Mouse (Mus musculus) limb, embryonic 15.5 days (tissue): ENCODE measurements around the gene Fbxl17. TPM values are rescaled to one million over a fixed set of nuclear protein-coding genes. Genes with fewer than 3 reads are reported as not detected.

Experiments used
- ATAC-seq: fragments of 200-750 bp; cut with Nextera tagmentation; 2 replicates; pipeline ENCODE4 v1.8.0; 2017; ENCODE audit warnings: low read depth, moderate TSS enrichment; ENCODE audit not compliant: insufficient number of reproducible peaks, low FRiP score, low TSS enrichment
- H3K27ac ChIP-seq: fragments of 300-500 bp; sonication (generic); 2 replicates; pipeline ENCODE4 v1.5.1; 2015; ENCODE audit warnings: moderate library complexity, mild to moderate bottlenecking, inconsistent platforms
- H3K27me3 ChIP-seq: fragments of 300-500 bp; sonication (generic); 2 replicates; pipeline ENCODE4 v1.6.1; 2015; ENCODE audit warnings: inconsistent platforms
- H3K36me3 ChIP-seq: fragments of 300-500 bp; sonication (generic); 2 replicates; pipeline ENCODE4 v1.6.1; 2015; ENCODE audit warnings: inconsistent platforms
- H3K4me1 ChIP-seq: fragments of 300-500 bp; sonication (generic); 2 replicates; pipeline ENCODE4 v1.6.1; 2015; ENCODE audit warnings: inconsistent platforms
- H3K4me2 ChIP-seq: fragments of 300-500 bp; sonication (generic); 2 replicates; pipeline ENCODE4 v1.6.1; 2015; ENCODE audit warnings: mild to moderate bottlenecking, inconsistent platforms
- H3K4me3 ChIP-seq: fragments of 300-500 bp; sonication (generic); 2 replicates; pipeline ENCODE4 v1.5.1; 2015; ENCODE audit warnings: mild to moderate bottlenecking, inconsistent platforms
- H3K9ac ChIP-seq: fragments of 300-500 bp; sonication (generic); 2 replicates; pipeline ENCODE4 v1.6.1; 2015; ENCODE audit warnings: inconsistent platforms
- H3K9me3 ChIP-seq: fragments of 300-500 bp; sonication (generic); 2 replicates; pipeline ENCODE4 v1.6.1; 2016; ENCODE audit warnings: inconsistent platforms
- WGBS: fragments of 180-500 bp; shearing (Covaris S2); methylation state at CpG from one replicate; pipeline ENCODE4 v1.1.7; 2015; 5-methylcytosine and 5-hydroxymethylcytosine counted together
- polyA plus RNA-seq: library from polyadenylated mRNA; unstranded; fragments of >200 nt; fragmentation: Nextera tagmentation; extraction: Ambion mirVana; gene quantifications from 2 replicates; pipeline ENCODE4 v1.2.1, GENCODE M21; 2015

Fbxl17 gene
- polyA plus RNA-seq, 1 experiment from 2014 or later = 7.8 TPM

DNA sequence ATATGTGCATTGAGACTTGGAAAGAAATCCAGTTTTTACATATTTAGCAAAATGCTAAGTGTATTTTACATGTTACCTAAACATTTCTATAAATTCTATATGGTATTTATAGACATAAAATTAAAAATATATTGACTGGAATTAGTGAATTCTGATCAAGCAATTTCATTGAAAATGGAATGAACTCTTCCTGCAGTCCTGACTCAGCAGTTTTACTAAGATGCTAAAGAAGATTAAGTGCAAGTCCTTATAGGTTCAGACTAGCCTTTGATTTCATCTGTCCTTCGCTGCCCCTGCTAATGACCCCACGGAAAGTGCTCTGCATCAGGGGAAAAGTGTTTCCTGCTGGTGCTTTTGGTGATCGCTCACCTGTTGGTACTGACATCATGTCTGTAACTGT is 240.7 kb downstream of the Fbxl17 start:
- H3K27ac ChIP-seq = no peak overlapping the region
- H3K36me3 ChIP-seq = no peaks in the 10 kb centered on the region
- no peaks in the 10 kb centered on the region for H3K9me3 ChIP-seq
- H3K27me3 ChIP-seq = no peaks in the 10 kb centered on the region
- 64% methylated on average over 3 of the region's 3 CpGs for WGBS
- no peak for ATAC-seq
- H3K4me1 ChIP-seq = no peaks in the 10 kb centered on the region
- no peak overlapping the region for H3K9ac ChIP-seq
- no peak overlapping the region for H3K4me2 ChIP-seq
- no peak overlapping the region for H3K4me3 ChIP-seq

DNA sequence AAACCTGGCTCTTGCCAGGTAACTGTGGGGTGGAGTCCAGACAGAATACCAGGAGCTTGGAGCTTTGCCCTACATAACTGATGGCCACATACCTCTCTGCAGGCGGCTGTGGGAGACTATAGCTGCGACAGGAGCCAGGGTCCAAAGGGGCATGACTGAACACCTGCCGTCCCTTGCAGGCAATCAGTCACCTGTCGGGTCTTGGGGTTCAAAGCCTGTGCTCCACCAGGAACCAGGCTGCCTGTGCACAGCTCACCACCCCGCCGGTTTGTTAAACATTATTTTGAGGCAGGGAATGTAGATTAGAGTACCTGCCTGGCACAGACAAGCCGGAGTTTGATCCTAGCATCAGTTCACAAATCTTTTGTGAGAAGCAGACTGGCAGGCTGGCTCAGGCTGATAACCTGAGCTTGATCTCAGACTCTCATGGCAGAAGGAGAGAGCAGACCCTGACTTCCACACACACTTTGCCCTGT is 253.6 kb downstream of the Fbxl17 start:
- ATAC-seq = no peak
- WGBS = 75% methylated on average over 7 of the region's 7 CpGs
- H3K4me1 ChIP-seq = no peaks in the 10 kb centered on the region
- H3K9me3 ChIP-seq = no peaks in the 10 kb centered on the region
- no peaks in the 10 kb centered on the region for H3K36me3 ChIP-seq
- H3K27ac ChIP-seq = no peak overlapping the region
- no peaks in the 10 kb centered on the region for H3K27me3 ChIP-seq
- H3K9ac ChIP-seq = no peak overlapping the region
- H3K4me3 ChIP-seq = no peak overlapping the region
- no peak overlapping the region for H3K4me2 ChIP-seq

DNA sequence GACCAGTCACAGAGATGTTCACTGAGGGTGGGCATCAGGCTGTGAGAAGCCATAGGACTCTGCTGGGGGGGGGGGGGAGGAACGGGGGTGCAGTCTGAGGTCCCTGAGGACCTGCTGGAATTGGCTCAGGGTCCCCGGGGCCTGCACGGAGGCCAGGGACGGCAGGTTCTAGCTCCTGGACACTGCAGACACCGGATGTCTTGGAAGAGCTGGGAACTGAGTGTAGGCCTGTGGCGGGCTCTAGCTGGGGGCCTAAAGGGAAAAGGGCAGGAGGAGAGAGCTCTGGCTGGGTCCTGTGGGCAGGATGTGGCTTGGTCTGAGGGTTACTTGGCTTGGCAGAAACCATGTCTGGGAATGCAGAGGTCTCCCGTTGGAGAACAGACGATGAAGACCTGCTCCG is 254.3 kb downstream of the Fbxl17 start:
- H3K27ac ChIP-seq = no peak overlapping the region
- H3K4me3 ChIP-seq = no peak overlapping the region
- H3K27me3 ChIP-seq = no peaks in the 10 kb centered on the region
- no peaks in the 10 kb centered on the region for H3K36me3 ChIP-seq
- H3K9ac ChIP-seq = no peak overlapping the region
- H3K9me3 ChIP-seq = no peaks in the 10 kb centered on the region
- whole genome bisulfite sequencing = 93% methylated on average over 9 of the region's 9 CpGs
- no peak overlapping the region for H3K4me2 ChIP-seq
- no peak for ATAC-seq
- H3K4me1 ChIP-seq = 0 out of 2 replicates have a peak, but pooled peaks cover under 1% of the 10 kb centered on the region

DNA sequence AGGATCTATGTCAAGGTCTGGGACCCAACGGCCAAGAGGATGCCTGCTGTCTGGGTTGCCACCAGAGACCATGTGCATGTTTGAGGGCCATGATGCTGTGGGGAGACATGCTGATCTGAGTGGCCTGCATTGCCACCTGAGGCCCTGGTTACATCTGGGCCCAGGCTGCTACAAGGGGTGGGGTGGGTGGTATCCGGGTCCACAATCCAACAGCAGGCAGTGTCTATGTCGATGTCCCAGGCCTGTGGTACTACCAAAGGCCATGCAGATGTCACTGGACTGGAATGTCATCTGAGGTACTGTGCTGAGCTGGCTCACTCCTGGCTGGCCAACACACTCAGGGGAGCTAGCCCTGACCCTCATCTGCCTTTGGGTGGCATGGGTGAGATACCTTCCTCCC is 257.1 kb downstream of the Fbxl17 start:
- WGBS = 99% methylated on average over 3 of the region's 3 CpGs
- no peaks in the 10 kb centered on the region for H3K36me3 ChIP-seq
- no peaks in the 10 kb centered on the region for H3K27me3 ChIP-seq
- H3K4me3 ChIP-seq = no peak overlapping the region
- 0 out of 2 replicates have a peak, but pooled peaks cover 3% of the 10 kb centered on the region for H3K4me1 ChIP-seq
- H3K4me2 ChIP-seq = no peak overlapping the region
- no peak overlapping the region for H3K27ac ChIP-seq
- no peaks in the 10 kb centered on the region for H3K9me3 ChIP-seq
- ATAC-seq = no peak
- no peak overlapping the region for H3K9ac ChIP-seq

DNA sequence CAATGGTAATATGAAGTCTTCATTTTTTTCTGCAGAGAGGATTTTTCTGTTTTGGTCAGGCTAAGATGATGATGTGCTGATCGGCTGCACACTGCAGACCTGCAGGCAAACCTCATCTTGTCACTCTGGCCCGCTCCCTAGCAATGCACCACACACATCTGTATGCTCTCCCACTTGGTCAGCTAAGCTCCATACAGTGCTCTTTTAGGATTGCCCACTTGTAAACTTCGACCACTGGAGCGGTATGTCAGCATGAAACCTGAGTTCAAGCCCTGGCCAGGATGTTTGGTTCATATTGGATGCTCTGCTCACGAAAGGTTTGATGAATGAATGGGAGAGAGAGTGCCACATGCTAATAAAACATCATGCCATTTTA is 259.1 kb downstream of the Fbxl17 start:
- ATAC-seq = no peak
- Histone ChIP-seq H3K36me3 (no peaks in the 10 kb centered on the region), H3K4me1 (0 out of 2 replicates have a peak, but pooled peaks cover 3% of the 10 kb centered on the region), H3K9me3 (no peaks in the 10 kb centered on the region), H3K4me3 (no peak overlapping the region), H3K4me2 (no peak overlapping the region), H3K27me3 (no peaks in the 10 kb centered on the region), H3K27ac (no peak overlapping the region), H3K9ac (no peak overlapping the region)
- 75% methylated on average over 5 of the region's 5 CpGs for WGBS

DNA sequence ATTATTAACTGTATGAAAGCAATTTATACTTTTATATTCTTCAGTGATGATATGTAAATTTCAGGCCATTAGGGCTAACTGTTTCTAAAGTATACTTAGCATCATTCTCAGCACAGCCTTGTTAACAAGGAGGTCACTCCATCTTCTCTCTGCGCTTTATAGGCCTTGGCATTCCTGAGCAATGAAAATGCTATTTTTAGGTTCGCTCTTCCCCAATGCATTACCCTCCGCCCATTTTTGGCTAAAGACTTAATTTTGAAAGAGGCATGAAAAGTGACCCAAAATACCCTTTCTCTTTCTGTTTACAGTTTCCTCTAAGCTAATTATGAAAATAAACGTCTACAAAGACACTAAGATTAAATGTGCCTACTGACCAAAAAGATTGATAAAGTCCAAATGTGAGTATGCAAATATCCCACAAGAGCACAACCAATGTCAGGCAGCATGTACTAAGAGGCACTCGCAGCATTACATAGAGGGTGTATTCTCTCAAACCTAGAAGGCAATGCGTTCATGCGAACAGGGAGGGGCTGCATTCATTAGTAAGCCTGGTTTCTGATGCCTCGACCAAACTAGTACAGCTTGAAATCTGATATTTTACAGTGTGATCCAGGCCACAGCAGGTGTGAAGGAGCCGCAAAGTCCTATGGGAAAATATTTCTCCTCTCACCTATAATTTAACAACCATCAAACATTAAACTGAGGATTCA is 259.6 kb downstream of the Fbxl17 start:
- no peak overlapping the region for H3K27ac ChIP-seq
- no peak overlapping the region for H3K4me2 ChIP-seq
- H3K27me3 ChIP-seq = no peaks in the 10 kb centered on the region
- 0 out of 2 replicates have a peak, but pooled peaks cover 3% of the 10 kb centered on the region for H3K4me1 ChIP-seq
- no peak overlapping the region for H3K4me3 ChIP-seq
- 45% methylated on average over 9 of the region's 9 CpGs for WGBS
- no peaks in the 10 kb centered on the region for H3K36me3 ChIP-seq
- no peak overlapping the region for H3K9ac ChIP-seq
- no peaks in the 10 kb centered on the region for H3K9me3 ChIP-seq
- ATAC-seq = no peak

DNA sequence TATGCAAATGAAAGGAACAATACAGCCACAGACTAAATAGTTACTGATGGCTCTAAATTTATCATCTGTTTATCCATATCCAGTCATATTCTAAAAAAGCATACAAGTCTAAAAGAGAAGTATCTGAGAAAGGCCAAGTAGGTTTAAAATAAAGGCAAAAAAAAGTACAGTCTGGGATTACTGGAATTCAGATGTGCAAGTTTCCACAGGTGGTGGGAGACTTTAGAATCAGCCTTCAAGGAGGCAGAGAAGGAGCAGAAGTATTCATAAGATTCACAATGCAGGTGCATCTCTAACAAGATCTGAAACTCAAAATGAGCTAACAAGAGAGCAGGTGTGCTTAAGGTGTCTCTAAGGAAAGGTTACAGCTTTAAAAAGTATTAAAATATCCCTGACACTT is 263.0 kb downstream of the Fbxl17 start:
- Histone ChIP-seq H3K36me3 (no peaks in the 10 kb centered on the region), H3K9me3 (no peaks in the 10 kb centered on the region), H3K27ac (no peak overlapping the region), H3K4me3 (no peak overlapping the region), H3K4me2 (no peak overlapping the region), H3K9ac (no peak overlapping the region), H3K27me3 (no peaks in the 10 kb centered on the region), H3K4me1 (0 out of 2 replicates have a peak, but pooled peaks cover 3% of the 10 kb centered on the region)
- no peak for ATAC-seq

DNA sequence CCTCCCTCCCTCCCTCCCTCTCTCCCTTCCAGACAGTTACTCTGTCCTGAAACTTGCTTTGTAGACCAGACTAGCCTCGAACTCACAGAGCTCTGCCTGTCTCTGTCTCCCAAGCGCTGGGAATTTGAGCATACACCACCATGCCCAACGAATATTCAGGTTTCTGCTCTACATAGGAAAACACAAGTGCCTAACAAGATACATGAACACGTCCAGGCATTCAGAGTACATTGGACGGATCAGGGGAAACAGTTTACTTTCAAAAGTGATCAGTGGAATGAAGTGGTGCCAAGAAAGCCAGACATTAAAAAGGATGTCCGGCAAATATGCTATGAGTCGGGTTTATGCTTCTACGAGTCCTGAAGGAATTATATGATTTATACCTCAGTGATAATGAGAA is 263.6 kb downstream of the Fbxl17 start:
- Histone ChIP-seq H3K4me3 (no peak overlapping the region), H3K4me1 (0 out of 2 replicates have a peak, but pooled peaks cover 3% of the 10 kb centered on the region), H3K36me3 (no peaks in the 10 kb centered on the region), H3K9ac (no peak overlapping the region), H3K27ac (no peak overlapping the region), H3K9me3 (no peaks in the 10 kb centered on the region), H3K27me3 (no peaks in the 10 kb centered on the region), H3K4me2 (no peak overlapping the region)
- ATAC-seq = no peak
- 75% methylated on average over 8 of the region's 8 CpGs for WGBS

DNA sequence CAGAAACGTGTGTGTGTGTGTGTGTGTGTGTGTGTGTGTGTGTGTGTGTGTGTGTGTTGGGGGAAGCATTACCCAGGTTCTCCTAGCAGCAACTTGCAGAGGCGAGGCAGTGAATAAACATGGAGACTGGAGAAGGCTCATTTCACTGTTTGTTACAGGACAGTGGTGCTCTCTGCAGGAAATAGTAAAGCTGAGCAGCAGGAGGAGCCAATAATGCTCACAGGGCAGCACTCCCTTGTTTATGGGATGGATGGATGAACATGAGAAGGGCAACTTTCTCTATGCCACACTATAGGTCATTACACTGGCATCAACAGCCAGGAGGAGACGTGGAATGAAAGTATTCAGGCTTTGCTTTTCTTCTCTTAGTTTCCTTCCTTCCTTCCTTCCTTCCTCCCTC is 264.0 kb downstream of the Fbxl17 start:
- Histone ChIP-seq H3K27me3 (no peaks in the 10 kb centered on the region), H3K4me1 (0 out of 2 replicates have a peak, but pooled peaks cover 3% of the 10 kb centered on the region), H3K4me2 (no peak overlapping the region), H3K4me3 (no peak overlapping the region), H3K9ac (no peak overlapping the region), H3K9me3 (no peaks in the 10 kb centered on the region), H3K36me3 (no peaks in the 10 kb centered on the region), H3K27ac (no peak overlapping the region)
- ATAC-seq = no peak
- WGBS = 68% methylated on average over 3 of the region's 3 CpGs

DNA sequence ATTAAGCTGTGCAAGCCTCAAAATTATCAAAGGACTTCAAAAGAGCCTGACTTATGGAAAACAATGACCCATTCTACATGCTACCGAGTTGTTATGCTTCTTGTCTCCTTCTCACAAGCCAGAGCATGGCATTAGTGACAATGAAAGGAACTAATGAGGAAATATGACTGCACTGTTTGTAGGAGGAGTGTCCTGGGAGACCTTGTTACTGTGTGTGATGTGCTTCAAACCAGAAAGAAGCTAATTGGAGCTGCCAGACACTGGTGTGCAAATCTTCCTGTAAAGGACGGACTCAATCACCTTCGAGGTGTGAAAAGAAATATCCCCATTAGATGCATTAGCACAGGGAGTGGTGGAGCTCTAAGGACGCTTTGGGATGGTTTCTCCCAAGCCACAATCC is 270.7 kb downstream of the Fbxl17 start:
- Histone ChIP-seq H3K9ac (no peak overlapping the region), H3K27me3 (no peaks in the 10 kb centered on the region), H3K4me1 (no peaks in the 10 kb centered on the region), H3K4me3 (no peak overlapping the region), H3K9me3 (no peaks in the 10 kb centered on the region), H3K36me3 (no peaks in the 10 kb centered on the region), H3K4me2 (no peak overlapping the region), H3K27ac (no peak overlapping the region)
- 57% methylated on average over 4 of the region's 4 CpGs for WGBS
- ATAC-seq = no peak

DNA sequence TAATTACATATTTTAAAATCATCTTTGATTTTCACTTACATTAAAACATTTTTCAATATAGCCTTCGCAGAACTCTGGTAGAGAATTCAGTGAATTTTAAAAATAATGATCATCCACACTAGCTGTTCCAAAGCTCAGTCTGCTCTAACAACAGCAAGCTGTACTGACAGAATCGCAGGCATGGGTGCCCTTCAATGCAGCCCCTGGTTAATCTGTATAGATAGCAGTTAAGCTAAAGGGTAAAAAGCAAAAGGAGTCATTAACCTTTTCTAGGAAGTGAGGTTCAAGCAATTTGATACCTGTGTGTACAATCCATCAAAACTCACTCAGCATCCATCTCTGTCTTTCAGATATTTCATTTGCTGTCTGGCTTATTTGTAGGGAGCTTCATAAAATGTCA is 273.4 kb downstream of the Fbxl17 start:
- Histone ChIP-seq H3K9me3 (no peaks in the 10 kb centered on the region), H3K4me2 (no peak overlapping the region), H3K36me3 (no peaks in the 10 kb centered on the region), H3K4me1 (no peaks in the 10 kb centered on the region), H3K9ac (no peak overlapping the region), H3K4me3 (no peak overlapping the region), H3K27ac (no peak overlapping the region), H3K27me3 (no peaks in the 10 kb centered on the region)
- no peak for ATAC-seq
- WGBS = 75% methylated on average over 2 of the region's 2 CpGs

DNA sequence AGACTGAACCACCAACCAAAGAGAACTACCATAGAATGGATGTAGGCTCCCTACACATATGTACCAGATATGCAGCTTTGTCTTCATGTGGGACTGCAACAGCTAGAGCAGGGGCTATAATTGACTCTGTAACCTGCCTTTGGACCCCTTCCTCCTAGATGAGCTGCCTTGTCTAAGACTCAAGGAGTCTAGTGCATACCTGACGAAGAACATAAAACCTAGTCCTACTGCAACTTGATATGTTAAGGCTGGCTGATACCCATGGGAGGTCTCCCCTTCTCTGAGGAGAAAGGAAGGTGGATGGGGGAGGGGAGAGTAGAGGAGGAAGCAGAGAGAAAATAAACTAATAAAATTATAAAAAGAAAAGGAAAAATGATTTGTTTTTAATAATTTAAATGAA is 273.9 kb downstream of the Fbxl17 start:
- Histone ChIP-seq H3K27me3 (no peaks in the 10 kb centered on the region), H3K9me3 (no peaks in the 10 kb centered on the region), H3K4me2 (no peak overlapping the region), H3K27ac (no peak overlapping the region), H3K4me1 (no peaks in the 10 kb centered on the region), H3K36me3 (no peaks in the 10 kb centered on the region), H3K4me3 (no peak overlapping the region), H3K9ac (no peak overlapping the region)
- 73% methylated on average over 1 of the region's 1 CpGs for WGBS
- no peak for ATAC-seq

DNA sequence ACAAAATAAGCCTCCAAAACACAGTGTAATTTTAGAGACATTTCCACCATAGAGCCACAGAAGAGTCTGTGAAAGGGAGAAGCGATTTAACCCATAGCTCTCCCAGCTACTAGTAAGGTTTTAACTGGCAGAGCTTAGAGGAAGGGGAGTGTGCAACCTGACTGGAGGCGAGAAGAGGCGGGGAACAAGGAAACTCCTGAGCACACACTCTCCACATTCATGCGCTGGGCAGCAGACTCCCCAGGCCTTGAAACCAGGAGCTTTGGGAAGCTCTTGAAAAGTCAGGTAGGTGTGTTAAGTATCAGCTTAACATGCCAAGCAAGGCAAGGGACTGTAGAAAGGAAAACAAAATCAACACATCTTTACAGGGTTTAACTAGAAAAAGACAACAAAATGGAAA is 276.1 kb downstream of the Fbxl17 start:
- Histone ChIP-seq H3K27ac (no peak overlapping the region), H3K4me1 (no peaks in the 10 kb centered on the region), H3K4me3 (no peak overlapping the region), H3K27me3 (no peaks in the 10 kb centered on the region), H3K9me3 (no peaks in the 10 kb centered on the region), H3K36me3 (no peaks in the 10 kb centered on the region), H3K9ac (no peak overlapping the region), H3K4me2 (no peak overlapping the region)
- WGBS = 63% methylated on average over 4 of the region's 4 CpGs
- ATAC-seq = no peak
